Mouse (Mus musculus) frontal cortex, postnatal 10 days (tissue): Measurements from ENCODE around the gene B4galt5.
"Not testable (repeated sequence)": the region's sequence is repeated elsewhere in the genome, so short reads cannot be mapped to it uniquely, and the experiment has no call there.

Experiments used
- DNase-seq, 2 experiments: peaks; one replicate each; pipeline ENCODE4 v3.0.0; 2022; ENCODE audit warnings: low spot score in 2 of 2, mixed read lengths in 1 of 2

The B4galt5 gene

DNA sequence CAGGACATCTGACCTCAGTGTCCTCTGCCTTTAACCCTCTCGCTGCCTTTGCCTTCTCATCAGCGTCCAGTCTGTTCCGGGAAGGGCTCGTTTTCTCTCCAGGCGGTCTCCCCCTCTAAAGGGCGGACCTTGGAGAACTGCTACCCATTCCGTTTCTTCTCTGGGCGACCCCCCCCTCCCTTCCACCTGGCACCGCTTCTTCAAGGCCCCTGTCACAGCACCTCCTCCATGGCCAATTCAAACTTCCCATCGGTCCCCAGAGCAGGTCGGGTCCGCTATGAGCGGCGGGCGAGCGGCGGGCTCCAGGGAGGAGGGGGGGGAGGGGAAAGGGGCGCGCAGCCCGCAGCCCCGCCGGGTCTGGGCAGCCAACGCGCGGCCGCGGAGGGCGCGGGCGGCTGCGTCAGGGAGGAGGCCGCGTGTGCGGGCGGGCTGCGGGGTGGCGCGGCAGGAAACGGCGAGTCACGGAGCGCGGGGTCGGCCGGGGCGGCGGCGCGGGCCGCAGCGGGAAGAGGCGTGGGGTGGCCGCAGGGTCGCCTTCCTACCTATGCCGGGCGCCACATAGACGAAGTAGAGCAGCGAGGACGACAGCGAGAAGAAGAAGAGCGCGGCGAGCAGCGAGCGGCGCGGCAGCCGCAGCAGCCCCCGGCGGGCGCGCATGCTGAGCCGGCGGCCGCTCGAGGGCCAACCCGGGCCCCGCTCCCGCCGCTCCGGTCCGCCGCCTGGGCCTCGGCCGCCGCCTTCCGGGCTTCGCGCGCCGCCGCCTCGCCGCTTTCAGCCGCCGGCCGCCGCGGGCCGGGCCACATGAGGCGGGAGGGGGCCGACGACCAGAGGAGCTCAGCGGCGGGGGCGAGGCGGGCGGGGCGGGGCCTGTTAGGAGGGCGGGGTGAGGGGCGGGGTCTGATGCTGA, at the start of gene B4galt5:
Gene B4galt5, minus strand, starts transcription at position 808 of the 907 bp plus-strand sequence.
- peak in 1 of 2 experiments; percentile 50 for DNase-seq

DNA sequence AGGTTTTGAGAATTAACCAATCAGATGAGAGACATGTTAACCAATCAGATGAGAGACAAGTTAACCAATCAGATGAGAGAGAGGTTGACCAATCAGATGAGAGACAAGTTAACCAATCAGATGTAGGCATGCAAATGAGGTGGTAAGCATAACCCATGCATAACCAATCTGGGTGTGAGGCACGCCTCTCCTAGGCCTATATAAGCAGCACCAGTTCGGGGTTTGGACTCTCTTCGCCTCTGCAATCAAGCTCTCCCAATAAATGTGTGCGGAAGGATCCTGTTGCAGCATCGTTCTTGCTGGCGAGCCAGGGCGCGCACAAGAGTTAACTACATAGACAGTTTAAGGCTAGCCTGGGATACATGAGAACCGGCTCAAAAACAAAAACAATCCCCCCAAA, 47.4 kb upstream of the B4galt5 start:
- not testable (repeated sequence) for DNase-seq

DNA sequence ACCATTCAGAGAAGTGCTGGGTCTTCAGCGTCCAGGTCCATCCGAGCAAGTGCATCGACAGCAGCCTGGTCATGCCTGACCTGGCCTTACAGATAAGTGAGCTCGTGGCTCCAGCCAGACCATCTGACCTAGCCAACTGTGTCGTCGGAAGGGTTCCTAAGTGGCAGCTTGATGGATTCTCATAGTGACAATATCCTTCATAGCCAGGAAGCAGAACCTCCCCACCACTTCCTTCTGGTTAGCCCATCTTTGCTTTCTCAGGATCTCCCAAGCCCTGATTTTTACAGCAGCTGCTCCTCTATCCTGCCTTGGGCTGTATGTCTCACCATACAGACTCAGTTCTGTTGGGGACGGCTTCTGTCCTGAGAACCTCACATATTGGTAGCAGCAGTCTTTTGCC, 45.4 kb upstream of the B4galt5 start:
- no peak for DNase-seq

DNA sequence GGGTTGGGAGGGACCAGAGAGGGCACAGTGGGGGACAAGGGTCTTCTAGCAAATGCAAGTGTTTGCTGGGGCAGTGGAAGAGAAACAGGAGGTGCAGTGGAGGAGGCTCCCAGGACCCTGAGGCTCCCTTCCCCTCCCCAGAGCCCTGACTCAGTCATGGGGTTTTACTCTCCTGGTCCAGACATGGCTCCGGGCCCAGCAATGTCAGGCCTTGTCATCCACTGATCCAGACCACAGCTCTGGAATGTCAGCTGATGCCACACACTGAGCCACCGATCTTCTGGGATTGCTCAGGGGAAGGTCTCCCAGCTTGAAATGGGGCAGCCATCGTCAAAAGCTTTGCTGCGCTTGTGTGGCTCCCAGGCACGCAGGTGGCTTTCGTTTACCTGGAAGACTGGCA, 38.0 kb upstream of the B4galt5 start:
- no peak for DNase-seq

DNA sequence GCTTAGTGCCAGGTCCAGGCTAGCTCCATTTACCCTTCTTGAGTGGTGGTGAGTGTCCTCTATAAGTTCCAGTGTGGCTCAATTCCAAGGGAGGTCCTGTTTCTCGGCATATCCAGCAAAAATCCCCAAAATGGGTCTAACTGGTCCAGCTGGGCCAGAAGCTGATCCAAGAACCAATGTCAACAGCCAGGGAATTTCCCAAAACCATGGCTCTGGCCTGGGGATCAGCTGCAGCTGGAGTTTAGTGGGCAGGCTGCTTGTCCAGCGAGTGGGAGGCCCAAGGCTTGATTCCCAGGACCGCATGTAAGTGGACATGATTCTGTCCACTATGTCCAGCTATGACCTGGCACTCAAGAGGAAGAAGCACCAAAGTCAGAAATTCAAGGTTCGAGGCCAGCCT, 37.5 kb upstream of the B4galt5 start:
- DNase-seq = no peak

DNA sequence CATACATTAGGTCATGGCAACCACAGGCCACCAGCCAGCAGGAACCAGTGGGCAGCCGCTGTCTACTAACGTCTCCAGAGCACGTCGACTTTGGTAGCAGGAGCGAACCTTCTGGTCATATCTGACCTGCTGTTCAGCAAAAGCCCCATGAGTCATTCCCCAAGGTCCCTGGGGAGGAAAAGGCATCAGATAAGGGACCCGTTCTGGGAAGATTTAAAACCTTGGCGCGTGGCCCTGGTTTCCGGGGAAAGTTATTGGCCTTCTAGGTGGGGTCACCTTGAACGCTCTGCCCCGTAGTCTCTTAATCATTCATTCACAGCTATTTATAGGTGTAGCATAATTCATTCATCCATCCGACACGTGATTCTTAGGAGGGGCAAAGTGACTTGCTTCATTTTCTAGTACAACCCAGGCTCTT, 34.7 kb upstream of the B4galt5 start:
- DNase-seq = no peak

DNA sequence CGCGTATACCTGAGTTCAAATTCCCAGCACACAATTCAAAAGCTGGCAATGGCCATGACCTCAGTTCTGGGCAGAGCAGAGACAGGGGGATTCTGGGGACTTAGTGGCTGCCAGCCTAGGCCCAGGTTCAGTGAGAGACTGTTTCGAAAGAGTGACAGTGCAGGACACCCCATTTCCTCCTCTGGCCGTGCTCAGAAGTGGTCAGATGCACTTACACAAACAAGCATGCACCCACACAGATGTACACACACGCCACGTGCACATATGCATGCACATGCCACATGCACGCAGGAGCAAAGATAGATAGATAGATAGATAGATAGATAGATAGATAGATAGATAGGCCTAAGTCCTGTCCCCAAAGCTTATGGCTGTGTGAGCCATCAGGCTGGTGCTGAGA, 33.4 kb upstream of the B4galt5 start:
- no peak for DNase-seq

DNA sequence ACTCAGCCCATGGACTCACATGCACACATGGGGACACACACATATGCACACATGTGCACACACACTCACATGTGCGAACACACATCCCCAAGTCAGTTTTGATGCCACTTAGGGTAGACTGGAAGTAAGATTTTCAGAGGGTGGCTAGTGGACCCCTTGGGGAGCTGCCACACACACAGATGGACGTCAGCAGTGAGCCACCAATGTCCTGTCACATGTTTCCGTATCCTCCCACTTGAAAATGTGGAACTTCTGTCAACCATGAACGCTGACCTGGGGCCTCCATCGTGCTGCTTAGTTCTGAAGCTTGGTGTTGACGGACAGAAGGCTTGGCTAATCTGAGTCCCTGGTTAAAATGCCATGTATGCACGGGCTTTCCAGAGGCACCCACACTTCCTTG, 32.6 kb upstream of the B4galt5 start:
- DNase-seq = no peak

DNA sequence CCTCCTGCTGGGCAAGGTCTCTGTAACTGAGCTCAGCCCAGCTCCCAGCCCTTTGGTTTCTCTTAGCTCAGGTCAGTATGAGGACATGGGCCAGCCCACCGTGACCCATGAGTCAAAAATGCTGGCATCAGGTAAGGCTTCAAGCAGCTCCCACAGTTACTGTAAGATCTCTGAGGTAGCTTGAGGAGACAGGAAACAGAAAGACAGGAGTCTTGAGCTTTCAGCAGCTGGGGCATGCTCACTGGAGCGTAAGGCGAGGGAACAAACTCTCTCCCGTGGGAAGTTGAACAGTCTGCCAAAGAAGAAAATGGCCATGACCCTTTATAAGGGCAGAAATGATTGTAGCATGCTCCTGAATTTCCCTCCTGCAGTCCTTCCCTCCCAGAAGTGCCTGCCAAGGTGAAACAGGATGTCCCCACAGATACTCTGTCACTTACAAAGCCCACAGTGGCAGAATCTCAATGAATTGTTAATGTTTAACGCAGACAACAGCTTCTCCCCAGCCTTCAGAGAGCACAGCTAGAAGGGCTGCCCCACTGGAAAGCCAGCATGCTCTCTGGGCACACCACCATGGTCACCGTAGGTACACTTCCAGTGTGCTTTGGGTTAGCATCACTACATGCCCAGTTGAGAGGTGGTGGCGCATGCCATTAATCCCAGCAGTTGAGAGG, 31.8 kb upstream of the B4galt5 start:
- no peak for DNase-seq

DNA sequence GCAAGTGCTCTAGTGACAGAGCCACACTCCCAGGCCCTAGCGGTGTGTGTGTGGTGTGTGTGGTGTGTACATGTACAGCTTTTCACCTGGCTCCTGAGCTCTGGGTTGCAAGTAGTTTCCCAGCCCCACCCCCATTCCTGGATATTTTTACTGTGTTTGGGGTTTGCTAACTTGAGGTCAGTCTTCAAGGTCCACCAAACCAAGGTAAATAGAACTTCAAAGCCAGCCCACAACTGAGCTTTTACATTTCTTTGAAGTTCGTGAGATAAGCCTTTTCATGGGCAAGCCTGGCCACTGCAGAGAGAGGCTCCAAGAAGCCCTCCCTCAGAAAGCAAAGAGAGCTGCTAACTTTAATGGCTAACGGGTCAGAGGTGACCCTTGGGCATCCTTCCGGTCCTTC, 30.0 kb upstream of the B4galt5 start:
- DNase-seq = no peak

DNA sequence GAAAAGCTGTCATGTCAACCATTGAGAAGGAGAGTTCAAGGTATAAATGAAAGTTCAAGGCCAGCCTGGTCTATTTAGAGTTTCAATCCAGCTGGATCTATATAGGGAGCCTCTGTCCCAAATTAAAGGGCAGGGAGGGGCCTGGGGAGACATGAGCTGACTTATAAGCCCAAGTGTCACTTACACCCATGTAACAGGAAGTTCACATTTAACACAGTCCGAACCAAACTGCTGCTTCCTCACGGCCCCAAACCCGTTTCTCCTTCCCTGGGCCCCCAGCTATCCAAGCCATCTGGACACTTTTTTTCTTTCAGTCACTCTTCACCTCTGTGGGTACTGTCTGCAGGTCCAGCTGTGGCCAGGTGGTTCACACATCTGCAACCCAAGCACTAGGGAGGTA, 28.7 kb upstream of the B4galt5 start:
- DNase-seq = no peak

DNA sequence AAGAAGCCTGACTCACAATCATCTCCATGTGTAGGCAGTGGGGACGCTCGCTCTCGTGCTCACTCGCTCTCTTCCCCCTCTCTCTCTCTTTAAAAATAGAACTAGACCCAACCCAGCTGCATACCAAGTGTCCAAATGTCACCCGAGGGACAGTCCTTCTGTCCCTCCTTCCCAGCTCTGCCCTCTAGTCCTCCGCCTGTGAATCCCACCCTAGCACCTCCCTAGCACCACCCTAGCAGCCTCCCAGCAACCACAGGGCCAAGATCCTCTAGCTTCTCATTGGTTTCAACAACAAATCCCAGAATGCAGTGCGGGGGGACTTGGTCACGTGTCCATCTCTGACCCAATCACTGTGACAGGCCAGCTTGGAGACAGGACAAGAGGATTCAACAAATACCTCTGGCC, 27.2 kb upstream of the B4galt5 start:
- DNase-seq = peak in 1 of 2 experiments; percentile 22

DNA sequence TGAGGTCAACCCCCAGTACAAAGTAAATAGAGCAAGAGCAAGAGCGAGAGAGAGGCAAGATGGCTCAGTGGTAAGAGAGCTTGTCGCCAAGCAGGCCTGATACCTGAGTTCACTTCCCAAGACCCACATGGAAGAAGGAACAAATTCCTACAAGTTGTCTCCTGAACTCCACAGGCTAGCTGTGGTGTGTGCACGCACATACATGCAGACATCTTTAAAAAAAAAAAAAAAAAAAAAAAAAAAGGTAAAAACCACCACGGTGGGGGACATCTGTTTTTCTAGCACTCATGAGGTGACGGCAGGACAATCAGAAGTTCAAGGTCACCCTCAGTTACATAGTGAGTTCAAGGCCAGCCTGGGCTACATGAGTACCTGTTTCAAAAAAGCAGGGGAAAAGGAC, 26.7 kb upstream of the B4galt5 start:
- DNase-seq = no peak

DNA sequence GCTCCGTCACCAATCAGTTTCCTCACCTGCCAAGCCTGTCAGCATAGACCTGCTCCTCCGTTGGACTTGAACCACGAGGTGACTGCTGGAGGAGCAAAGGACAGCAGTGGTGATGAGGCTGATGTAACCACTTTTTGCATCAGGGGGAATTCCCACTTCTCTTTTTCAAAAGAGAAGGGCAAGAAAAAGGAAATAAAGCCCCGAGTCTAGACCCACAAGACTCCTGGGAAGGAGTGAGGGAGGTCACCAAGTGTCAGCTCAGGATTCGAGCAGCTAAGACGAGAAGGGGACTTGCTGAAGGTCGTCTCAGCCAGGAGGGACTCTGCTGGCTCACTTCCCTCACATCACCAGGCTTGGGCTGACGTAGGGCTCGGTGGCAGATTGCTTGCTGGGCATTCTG, 26.2 kb upstream of the B4galt5 start:
- no peak for DNase-seq

DNA sequence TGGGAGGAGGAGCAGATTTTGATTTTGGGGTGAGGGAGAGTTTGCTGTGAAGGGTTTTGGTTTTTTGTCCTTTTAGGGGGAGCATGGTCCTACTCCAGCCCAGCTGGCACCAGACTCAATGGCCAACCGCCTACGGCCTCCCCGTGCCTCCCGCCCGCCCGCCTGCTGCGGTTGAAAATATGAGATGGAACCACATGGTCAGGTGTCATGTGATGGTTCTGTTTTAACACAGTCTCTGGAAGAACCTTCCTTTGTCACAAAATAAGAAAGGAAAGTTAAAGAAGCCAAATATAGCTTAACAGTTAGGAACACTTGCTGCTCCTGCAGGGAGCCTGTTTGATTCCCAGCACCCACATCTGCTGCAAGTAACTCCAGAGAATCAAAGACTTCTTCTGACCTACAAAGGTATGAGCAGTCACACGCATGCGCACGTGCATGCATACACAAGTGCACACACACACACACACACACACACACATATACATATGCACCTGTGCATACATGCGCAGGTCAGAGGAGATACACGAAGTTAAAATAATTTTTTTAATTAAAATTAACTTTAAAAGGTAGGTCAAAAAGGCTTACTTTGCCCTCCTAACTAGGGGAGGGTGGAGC, 25.3 kb upstream of the B4galt5 start:
- no peak for DNase-seq

DNA sequence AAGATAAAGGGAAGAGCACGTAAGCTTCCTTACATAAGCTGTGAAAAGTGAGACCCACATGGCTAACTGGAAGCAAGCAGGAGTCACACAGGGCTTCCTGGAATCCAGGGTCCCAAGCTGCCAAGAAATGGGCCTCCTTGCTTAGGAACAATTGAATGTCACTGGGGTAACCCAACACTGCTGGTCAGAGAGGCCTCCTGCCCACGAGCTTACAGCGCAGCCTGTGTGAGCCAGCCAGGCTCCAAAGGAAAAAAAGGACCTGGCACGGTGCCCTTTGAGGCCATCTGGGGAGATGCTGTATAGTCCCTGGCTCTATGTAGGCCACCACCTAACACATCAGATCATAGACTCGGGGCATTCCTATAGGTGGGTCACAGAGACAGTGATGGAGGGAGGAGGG, 24.3 kb upstream of the B4galt5 start:
- peak in 1 of 2 experiments; percentile 36 for DNase-seq

DNA sequence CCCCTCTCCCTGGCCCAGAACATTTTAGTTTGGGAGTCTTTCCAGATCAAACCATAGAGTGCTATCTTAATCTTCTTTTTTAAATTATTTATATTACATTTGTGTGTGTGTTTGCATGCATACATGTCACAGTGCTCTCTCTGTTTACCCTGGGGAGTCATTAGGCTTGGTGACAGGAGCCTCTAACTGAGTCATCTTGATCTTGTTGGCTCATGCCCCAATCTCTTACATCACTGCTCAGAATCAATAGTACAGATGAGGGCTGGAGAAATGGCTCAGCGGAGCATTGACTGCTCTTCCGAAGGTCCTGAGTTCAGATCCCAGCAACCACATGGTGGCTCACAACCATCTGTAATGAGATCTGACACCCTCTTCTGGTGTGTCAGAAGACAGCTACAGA, 22.5 kb upstream of the B4galt5 start:
- no peak for DNase-seq

DNA sequence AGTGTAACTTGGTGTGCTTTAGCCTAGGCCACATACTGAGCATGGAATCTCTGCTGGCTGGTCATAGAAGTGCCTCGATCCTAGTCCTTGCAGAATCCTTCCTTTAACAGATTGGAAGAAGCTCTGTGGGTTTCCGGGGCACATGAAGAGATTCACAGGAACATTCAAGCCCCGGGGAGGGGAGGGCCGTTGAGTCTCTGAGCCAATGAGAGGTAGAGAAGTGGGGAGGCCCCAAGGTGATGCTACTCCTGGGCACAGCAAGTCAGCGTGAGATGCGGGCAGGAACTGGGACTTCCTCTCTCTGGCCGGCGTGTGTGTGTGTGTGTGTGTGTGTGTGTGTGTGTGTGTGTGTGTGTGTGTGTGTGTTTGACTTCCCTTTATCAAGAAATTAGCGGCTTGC, 19.3 kb upstream of the B4galt5 start:
- DNase-seq = no peak

DNA sequence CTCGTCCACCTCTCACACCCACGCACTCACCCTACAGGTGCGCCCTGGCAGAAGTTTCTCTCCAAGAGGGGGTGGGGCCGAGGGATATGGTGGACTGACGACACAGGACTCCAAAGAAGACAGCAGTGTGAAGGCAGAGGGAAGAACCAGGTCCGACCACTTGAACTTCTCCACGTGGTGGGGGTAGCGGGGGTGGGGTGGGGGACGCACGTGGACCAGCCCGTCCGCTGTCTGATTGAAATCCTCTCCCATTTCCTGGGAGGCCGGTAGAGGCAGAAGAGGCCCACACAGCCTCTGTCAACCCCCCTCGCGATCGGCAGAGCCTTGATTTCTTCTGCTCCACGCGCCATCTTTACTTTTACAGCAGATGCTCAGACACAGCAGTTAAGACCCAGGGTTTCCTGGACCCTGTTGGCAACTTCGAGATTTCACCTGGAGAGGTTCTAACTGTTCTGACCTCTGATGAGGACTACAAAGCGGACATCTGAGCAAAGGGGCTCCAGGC, 18.8 kb upstream of the B4galt5 start:
- DNase-seq = no peak

DNA sequence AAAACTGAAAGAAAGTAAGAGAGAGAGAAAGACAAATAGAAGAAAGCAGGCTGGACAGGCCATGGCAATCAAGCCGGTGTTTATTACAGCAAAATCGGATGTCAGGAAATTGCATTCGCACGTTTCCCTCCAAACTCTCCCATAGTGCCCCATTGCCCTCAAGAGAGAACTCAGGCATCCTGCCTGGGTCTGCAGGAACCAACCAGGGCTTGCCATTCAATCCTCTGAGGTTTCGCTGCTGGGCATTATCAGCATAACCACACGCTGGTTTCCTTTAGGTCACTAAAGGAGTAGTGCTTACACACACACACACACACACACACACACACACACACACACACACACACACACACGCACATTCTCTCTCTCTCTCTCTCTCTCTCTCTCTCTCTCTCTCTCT, 18.3 kb upstream of the B4galt5 start:
- no peak for DNase-seq

DNA sequence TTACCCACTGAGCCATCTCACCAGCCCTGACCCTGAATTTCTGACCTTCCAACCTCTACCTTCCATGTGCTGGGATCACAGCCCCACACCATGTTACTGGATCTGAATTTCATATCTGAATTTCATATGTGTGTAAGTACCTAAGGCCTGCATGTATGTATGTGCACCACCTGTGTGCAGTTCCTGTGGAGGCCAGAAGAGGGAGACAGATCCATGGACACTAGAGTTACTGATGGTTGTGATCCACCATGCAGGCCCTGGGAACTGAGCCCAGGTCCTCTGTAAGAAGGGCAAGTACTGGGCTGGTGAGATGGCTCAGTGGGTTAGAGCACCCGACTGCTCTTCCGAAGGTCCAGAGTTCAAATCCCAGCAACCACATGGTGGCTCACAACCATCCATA, 16.1 kb upstream of the B4galt5 start:
- no peak for DNase-seq

DNA sequence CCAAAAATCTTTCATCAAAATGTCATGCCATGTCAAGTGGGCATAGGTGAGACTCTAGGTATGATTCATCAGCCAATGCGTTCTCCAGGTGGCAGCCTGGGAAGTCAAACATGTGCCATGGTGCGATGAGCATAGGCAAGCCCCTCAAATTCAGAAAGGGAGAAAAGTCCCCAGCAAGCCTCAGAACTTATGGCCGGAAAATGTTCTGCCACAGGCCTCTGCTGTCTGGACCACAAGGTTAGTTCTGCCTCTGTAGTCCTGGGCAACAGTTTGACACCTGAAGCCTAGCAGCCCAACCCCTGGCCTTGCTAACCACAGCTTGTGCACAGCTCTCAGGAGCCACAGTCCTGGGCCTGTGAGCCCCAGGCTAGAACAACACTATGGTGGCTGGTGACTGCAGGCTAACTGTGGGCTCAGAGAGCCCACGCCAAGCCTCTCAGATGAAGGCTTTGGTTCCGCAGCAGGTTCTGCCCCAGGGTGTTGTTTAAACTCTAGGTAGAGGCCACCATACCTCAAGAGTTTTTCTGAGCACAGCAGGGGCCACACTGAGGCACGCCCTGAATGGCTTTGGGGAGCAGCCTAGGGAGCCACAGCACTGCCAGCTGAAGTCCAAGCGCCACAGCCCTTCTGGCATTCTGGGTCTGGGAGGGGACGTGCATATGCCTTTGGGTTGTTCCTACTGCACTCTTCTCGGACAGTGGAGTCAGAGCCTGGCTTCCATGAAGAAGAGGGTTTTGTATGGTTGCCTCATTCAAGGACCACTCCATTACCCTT, 14.5 kb upstream of the B4galt5 start:
- no peak for DNase-seq
